Mouse (Mus musculus) mouse trophoblast stem cell (cell line): Measurements from ENCODE around the gene Gm10837.

Experiments
- in situ Hi-C, 2 experiments: fragments of 300-500 bp; cut with MseI, MboI; formaldehyde crosslinking; loops; 2 replicates in 1 of 2; 3 replicates in 1 of 2; pipeline ENCODE4 v1.15.1; 2025

The Gm10837 gene

GRCm38 (mm10) chr14:122464763-122465741, 25.3 kb upstream of the Gm10837 start, which contains the start of gene Zic5:
Gene Zic5, minus strand, starts transcription at chr14:122465677.
- in situ Hi-C loops = no loop called here

GRCm38 (mm10) chr14:122465931-122466490, 24.4 kb upstream of the Gm10837 start:
- in situ Hi-C loops = no loop called here

- in situ Hi-C loops = no loop called here
Measured at GRCm38 (mm10) chr14:122466756-122467362, 23.5 kb upstream of the Gm10837 start.

- in situ Hi-C loops = no loop called here
Measured at GRCm38 (mm10) chr14:122467926-122468841, 22.2 kb upstream of the Gm10837 start.

- in situ Hi-C loops = no loop called here
Measured at GRCm38 (mm10) chr14:122468971-122469755, 21.2 kb upstream of the Gm10837 start.

- in situ Hi-C loops = no loop called here
Measured at GRCm38 (mm10) chr14:122471449-122472085, 18.8 kb upstream of the Gm10837 start.

- in situ Hi-C loops = no loop called here
Measured at GRCm38 (mm10) chr14:122472161-122472560, 18.2 kb upstream of the Gm10837 start.

- in situ Hi-C loops = no loop called here
Measured at GRCm38 (mm10) chr14:122472647-122473046, 17.7 kb upstream of the Gm10837 start.

GRCm38 (mm10) chr14:122473211-122473751, 17.1 kb upstream of the Gm10837 start:
- in situ Hi-C loops = no loop called here

- in situ Hi-C loops = no loop called here
Measured at GRCm38 (mm10) chr14:122474041-122474890, 16.1 kb upstream of the Gm10837 start.

- in situ Hi-C loops = no loop called here
Measured at GRCm38 (mm10) chr14:122474891-122475556, 15.4 kb upstream of the Gm10837 start, which contains the start of gene Zic2. Gene Zic2, plus strand, starts transcription at chr14:122475435.

GRCm38 (mm10) chr14:122475557-122476040, 14.8 kb upstream of the Gm10837 start:
- in situ Hi-C loops = no loop called here

GRCm38 (mm10) chr14:122476041-122476821, 14.2 kb upstream of the Gm10837 start:
- in situ Hi-C loops = no loop called here

- in situ Hi-C loops = no loop called here
Measured at GRCm38 (mm10) chr14:122476822-122477215, 13.6 kb upstream of the Gm10837 start.

- in situ Hi-C loops = no loop called here
Measured at GRCm38 (mm10) chr14:122477261-122477671, 13.1 kb upstream of the Gm10837 start.

GRCm38 (mm10) chr14:122477971-122478573, 12.3 kb upstream of the Gm10837 start:
- in situ Hi-C loops = no loop called here

- in situ Hi-C loops = no loop called here
Measured at GRCm38 (mm10) chr14:122478574-122479011, 11.8 kb upstream of the Gm10837 start.
